In the genomic region with DNA sequence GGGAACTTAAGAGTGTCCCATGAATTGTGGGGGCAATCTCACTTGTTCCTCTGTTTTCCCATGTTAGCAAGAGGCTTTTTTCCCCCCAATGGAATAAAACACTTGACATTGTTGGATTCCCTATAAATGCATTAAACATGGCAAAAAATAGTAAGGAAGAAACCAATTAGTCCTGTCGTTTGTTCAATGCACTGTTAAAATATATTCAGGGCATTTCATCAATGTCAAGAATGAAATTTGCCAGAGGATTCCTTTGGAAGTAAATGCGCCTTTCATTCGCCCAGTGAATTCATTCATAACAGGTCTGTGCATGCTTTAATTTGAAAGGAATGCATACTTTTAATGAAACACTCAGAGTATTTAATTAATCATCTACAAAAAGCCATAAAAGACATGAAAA, we compare ENCODE assay signal across 8 mouse cellular contexts.
"Had no signal": no experiment of that assay in that cellular context is flagged by ENCODE, and none has a peak within 500 bp of the region (broad histone marks: within the 10 kb centered on the region; RNA-seq: fewer than 3 reads in every experiment).

No protein-coding gene starts in this region.

- H3K36me3 ChIP-seq: limb, embryonic 13.5 days; midbrain, embryonic 13.5 days had no signal

- H3K4me2 ChIP-seq: limb, embryonic 13.5 days; midbrain, embryonic 13.5 days had no signal

- DNase-seq: kidney, adult 8-10 months; kidney, postnatal 25 days; lung, adult 18-20 months; right cerebral cortex, postnatal 4 days; thymus, postnatal 4 days had no signal

- ATAC-seq: midbrain, embryonic 13.5 days had no signal

- H3K27ac ChIP-seq: limb, embryonic 13.5 days; liver, embryonic 14.5 days; midbrain, embryonic 13.5 days had no signal

- H3K9me3 ChIP-seq: midbrain, embryonic 13.5 days had no signal

- H3K4me3 ChIP-seq: limb, embryonic 13.5 days; midbrain, embryonic 13.5 days had no signal

- H3K9ac ChIP-seq: limb, embryonic 13.5 days; liver, embryonic 14.5 days; midbrain, embryonic 13.5 days had no signal

- H3K27me3 ChIP-seq: limb, embryonic 13.5 days had no signal
